Mouse (Mus musculus) fibroblast of lung, adult 2 months (primary cell): Measurements from ENCODE around the gene Grasp.

ENCODE experiments used
- DNase-seq: peaks from one replicate; pipeline ENCODE4 v3.0.0-alpha.2; 2011; ENCODE audit warnings: low read depth

Grasp gene

GRCm38 (mm10) chr15:101277351-101277899, 53.4 kb downstream of the Grasp start:
- no peak for DNase-seq

- DNase-seq, result no peak
These were observed 54.6 kb downstream of the Grasp start for GRCm38 (mm10) chr15:101278589-101278988.

- no peak for DNase-seq
These were observed 55.5 kb downstream of the Grasp start for GRCm38 (mm10) chr15:101279430-101279999.
